Mouse (Mus musculus): ENCODE results near the gene Hipk4.

DNA sequence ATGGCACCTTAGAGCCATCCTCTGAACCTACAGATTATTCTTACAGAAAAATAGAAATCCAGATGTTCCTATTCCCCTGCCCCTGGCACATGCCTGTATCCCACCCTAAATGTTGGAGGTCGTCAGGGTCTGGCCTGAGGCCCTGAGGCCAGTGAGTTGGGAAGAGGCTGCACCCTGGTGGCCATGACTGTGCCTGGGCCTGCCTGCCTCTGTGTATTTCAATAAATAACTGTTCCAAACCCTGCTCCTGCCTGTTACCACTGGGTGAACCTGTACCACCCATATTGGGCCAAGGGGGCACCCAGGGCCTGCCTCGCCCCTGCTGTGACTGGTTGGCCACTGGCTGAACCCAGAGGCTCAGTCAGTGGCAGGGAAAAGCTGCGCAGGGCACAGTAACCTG, 7.9 kb downstream of the Hipk4 start:
- TF ChIP-seq POLR2A (IDR thresholded peaks at IDR 0.05; ENCODE audit: borderline replicate concordance, insufficient read depth, low read length) (no peak), CTCF (IDR thresholded peaks at IDR 0.05; ENCODE audit: borderline replicate concordance, insufficient read depth, low read depth, low read length) (0 out of 2 replicates have a peak, but pooled peaks have one; percentile 2)
